Mouse (Mus musculus) CD4-positive, CD25-positive, alpha-beta regulatory T cell, adult 2 months (primary cell): ENCODE results near the gene Hist1h3b.
"Not testable (repeated sequence)": the region's sequence is repeated elsewhere in the genome, so short reads cannot be mapped to it uniquely, and the experiment has no call there.

Experiments
- DNase-seq: peaks from one replicate; pipeline ENCODE4 v3.0.0-alpha.2; 2012; ENCODE audit warnings: low read depth, low spot score

Gene Hist1h3b

DNA sequence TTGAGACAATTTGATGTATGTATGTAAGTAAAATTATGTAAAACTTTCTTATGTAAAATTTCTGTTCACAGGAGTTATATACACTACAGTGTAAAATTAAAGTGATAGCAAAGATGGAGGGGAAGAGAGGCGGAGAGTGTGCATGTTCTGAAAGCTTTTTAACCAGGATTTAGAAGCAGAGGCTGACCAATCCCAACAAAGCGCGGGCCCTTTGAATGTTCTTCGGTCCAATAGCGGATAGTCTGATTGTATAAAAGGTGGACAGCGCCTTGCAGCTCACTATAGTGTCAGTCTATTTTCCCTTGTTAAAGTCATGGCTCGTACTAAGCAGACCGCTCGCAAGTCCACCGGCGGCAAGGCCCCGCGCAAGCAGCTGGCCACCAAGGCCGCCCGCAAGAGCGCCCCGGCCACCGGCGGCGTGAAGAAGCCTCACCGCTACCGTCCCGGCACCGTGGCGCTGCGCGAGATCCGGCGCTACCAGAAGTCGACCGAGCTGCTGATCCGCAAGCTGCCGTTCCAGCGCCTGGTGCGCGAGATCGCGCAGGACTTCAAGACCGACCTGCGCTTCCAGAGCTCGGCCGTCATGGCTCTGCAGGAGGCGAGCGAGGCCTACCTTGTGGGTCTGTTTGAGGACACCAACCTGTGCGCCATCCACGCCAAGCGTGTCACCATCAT lies at the start of gene Hist1h3b:
Hist1h3b (plus strand) TSS at position 201 of the 675 bp plus-strand sequence.
- peak; percentile 85 for DNase-seq

DNA sequence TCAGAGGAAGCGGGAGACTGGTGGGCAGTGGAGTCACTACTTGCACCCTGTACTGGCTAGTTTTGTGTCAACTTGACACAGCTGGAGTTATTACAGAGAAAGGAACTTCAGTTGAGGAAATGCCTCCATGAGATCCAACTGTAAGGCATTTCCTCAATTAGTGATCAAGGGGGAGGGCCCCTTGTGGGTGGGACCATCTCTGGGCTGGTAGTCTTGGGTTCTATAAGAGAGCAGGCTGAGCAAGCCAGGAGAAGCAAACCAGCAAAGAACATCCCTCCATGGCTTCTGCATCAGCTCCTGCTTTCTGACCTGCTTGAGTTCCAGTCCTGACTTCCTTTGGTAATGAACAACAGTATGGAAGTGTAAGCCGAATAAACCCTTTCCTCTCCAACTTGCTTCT lies 49.3 kb upstream of the Hist1h3b start:
- not testable (repeated sequence) for DNase-seq

DNA sequence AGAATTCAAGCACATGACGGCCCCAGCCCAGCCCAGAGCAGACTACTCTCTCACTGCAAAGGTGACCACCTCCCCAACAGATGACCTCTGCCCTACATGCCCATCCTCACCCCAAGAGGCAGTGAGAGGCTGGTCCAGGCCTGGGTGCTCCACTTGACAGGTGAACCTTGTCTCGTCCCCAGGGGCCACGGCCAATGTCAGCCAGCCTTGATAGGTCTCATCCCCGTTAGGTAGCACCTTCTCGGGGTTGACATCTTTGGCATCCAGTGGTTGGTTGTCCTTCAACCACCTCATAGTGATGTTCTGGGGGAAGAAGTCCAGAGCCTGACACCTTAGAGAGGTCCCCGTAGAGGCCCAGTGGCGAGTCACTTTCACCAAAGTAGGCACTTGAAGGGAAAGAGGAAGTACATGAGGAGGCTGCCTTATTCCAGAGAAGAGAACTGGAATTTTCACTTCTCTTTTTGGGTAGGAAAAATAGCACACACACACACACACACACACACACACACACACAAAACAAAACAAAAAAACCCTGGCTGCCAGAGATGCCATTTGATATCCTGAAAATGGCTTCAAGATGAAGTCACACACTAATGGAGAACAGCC lies 46.2 kb upstream of the Hist1h3b start:
- no peak for DNase-seq

DNA sequence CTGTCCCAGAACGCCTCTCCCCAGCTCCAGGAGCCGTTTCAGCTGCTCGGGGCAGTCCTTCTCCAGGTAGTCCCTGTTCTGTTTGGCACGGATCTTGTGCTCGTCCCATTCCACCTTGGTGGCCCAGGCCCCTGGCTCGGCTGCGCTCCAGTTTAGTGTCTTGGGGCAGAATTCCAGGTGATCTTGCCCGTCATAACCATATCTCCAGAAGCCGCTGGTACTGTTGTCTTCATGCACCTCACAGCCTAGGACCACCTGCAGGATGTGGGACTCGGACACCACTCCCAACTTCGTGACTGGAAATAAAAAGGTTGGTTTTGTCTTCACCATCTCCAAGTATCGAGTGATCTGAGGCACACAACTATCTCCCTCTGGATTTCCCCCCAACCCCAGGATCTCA lies 45.3 kb upstream of the Hist1h3b start:
- DNase-seq, result no peak

DNA sequence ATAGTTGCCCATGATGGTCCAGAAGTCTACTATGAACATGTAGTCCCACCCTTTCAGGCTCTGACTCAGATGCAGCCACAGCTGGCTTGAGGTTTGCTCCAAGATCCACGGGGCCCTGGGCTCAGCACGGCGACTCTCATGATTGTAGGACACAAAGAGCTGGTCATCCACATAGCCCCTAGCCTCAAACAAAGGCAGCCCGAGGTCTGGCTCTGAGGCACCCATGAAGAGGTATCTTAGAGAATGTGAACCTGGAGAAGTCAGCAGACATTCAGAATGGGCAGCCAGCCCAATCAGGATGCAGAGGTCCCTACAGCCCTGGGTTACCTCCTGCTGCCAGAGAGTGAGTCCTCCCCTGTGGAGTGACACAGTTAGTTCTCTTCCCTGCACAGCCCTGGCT lies 44.0 kb upstream of the Hist1h3b start:
- no peak for DNase-seq

DNA sequence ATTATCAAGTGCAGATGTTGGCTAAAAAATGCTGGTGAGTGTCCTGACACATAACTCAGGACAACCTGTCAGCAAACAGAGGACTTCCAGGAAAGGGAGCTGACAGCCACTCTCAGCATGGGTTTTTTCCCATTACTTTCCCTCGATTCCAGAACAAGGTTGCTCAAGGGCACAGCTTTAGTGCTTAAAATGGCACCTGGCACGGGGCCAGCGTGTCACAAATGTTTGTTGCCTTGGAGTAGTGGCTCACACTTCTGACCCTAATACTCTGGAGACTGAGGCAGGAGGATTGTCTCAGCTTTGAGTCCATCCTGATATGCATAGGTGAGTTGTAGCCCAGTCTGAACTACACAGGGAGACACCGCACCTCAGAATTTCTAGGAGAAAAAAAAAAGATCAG lies 43.4 kb upstream of the Hist1h3b start:
- DNase-seq, result no peak

DNA sequence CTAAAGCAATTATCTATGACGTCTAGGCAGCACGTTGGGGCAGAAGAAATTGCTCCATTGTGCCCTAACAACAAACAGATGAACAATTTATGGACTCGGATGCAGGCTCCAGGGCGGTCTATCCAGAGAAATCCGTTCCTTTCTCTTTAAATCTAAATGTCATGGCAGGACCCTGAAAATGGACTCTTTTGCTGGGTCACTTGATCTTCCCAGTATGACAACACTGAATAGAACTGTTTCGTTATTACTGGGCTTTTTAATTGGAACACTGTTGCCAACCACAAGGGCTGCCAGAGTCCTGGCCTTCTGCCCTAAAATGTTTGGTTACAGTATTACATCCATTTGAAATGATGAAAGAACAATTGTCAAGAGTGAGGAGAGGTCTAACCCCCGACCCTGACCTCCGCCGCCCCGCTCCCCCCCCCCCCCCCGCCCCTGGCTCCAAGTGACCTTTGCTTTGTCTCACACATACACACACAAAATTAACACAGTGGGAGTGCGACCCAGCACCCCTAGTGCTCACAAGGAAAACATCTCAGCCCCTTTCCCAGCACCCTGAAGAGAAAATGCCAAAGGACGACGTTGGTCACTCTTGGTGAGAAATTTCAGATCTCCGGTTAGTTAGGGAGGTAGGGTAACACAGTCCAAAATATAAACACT lies 42.2 kb upstream of the Hist1h3b start:
- no peak for DNase-seq

DNA sequence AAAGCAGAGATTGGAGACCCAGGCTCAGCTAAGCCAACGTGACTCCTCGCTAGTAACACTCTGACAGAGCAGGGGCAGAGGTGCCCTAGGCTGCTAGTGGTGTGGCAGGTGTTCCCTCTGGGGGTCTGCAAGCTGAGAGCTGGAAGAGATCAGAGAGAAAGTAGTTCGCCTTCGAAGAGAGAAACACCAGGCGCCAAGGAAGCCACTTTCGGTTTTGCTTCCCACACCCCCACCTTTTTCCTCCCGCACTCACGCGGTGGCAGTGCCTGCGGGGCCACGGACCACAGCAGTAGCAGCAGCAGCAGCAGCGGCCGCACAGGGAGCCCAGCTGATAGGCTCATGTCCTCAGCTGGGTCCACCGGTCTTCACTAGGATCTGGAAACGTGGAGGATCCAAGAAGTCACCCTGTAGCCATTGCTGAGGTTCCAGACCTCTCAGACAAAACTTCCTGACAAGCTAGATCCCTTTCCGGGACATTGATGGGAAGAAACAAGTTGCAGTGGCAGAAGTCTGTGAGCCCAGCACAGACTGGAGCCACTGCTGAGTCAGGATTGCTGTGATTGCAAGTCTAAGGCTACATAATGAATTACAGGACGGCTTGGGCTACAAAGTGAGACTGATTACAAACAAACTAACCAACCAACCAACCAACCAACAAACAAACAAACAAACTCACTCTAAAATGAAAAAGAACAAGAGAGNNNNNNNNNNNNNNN lies 41.5 kb upstream of the Hist1h3b start, which contains the start of gene Hfe:
Hfe (minus strand) TSS at position 481 of the 716 bp plus-strand sequence.
- peak; percentile 82 for DNase-seq

DNA sequence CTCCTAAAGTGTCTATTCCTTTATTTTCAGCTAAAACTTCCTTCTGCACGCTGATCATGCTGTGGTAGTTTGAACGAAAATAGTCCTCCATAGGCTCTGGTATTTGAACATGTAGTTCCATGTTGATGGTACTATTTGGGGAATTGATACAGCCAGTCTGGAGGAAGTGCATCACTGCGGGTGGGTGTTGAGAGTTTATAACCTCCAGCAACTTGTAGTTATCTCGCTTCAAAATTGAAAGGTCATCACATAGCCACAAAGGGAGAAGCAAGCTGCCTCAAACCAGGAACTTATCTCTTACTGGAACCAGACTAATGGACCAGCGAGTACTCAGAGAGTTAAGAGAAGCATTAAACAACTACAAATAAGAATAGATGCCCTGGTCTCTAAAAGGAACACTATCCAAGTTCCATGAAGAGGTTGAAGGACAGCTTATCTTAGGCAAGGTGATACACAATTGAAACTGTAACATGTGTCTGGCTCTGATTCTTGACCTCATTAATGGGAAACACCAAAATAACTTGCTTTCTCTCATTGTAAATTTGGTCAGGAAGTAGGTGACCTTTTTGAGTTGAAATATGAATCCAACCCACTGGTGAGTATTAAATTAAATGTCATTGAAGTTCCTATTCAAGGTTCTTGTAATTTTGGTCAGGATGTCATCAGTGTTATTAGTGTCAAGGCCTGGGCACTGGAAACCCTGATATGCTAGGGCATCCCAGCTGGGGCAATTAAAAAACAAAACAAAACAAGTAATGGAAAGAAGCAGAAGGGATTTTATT lies 35.6 kb upstream of the Hist1h3b start:
- DNase-seq, result no peak

DNA sequence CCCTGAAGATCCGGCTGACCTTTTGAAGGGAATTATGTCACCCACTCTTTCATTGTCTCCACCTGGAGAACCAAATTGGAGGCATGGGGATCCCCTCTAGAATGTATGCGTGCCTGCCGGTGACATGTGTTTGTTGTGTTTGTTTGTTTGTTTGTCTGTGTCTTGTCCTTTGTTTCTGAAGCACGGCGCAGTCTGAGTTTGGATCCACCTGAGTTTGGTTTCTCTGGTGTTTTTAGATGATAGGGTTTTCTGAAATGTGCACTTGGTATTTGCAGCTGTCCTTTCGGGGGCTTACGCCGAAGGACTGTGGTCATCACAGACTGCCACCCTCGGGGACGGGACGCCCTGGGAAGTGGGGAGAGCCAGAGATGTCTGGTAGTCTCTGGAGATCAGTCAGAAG lies 34.9 kb upstream of the Hist1h3b start:
- DNase-seq, result no peak

DNA sequence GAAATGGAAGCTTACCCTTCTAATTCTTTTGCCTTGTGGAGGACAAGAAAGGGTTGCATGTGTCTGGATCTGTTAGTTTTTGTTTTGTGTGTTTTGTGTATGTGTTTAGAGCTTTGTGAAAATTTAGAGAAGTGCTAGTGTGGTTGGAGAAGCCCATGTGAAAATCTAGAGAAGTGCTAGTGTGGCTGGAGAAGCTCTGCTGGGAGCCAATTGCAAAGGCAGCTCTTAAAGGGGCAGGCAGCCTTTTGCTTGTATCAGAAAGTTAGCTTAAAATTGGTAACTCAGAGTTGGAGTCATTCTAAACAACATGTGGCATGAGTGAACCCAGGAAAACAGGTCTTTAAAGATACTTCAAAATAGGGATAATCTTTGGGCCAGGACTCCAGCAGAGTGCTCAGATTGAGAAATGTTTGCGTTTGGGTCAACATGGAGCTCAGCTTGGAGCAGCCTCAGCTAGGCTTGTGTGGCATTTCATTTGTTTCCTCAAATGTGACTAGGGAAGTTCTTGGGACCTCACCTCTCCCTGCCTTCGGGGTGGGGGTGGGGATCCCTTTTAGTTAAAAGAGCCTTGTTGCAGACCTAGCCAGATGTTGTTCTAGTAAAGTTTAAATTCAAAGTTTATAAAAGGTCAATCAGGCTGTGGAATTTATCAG lies 34.3 kb upstream of the Hist1h3b start:
- DNase-seq, result not testable (repeated sequence)

DNA sequence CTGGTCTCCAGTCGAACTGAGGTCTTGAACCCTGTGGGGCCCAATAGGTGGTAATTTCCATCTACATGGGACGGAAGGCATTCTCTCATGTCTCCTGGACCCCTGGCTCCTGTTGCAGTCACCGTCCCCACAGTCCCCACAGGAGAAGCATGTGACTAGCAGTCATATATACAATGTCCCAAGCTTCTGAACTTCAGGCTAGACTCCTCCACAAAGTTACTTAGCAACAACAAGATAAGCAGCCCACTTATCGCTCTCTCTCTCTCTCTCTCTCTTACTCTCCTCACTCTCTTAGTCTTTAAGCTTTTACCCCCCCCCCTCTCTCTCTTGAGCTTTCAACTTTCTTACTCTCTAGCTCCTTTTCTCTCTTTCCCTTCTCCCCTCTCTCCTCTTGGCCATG lies 27.8 kb upstream of the Hist1h3b start:
- no peak for DNase-seq

DNA sequence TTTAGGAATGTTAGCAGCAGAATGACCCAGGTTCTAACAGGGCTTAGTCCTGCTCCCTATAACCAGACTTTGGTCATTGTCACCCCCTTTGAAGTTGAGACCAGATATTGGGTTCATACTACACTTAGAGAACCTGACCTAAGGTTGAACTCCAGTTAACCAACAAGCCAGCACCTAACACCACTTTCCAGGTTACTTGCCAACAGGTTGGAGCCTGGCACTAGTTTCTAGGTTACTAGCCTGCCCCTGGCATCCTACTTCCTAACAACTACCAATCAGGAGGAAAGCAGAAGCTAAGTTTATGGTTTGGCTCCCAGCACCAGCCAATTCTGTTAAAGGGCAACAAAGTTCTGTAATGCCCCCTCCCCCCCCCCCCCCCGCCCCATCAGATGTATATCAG lies 26.9 kb upstream of the Hist1h3b start:
- no peak for DNase-seq

DNA sequence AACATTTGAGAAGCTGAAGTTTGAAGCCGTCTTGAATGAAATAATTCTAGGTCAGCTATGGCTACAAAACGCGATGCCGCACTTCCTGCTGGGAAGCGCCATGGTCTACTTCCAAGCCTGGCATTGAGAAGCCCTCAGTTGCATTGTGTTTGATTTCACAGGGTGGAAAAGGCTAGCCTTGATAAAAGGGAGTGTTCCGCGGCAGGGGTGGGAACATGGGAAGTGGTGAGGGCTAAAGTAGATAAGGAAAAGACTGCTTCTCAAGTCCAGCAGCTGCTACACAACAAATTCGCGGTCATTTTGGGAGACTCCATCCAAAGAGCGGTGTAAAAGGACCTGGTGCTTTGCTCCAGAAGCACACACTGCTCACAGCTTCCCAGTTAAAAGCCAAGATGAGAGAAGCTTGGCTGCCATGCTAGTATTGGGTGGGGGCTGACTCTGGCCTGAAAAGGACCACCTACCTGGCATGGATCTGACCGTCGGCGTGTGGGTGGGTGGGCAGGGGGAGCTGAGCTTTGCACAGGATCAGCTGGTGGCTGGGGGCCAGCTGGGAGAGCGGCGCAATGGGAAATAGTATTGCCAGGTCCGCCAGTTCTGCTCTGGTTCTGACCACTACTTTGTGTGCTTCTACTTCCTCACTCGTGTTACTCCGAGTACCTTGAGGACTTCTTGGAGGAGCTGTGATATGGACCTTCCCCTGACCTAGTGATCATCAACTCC lies 23.4 kb upstream of the Hist1h3b start:
- no peak for DNase-seq

DNA sequence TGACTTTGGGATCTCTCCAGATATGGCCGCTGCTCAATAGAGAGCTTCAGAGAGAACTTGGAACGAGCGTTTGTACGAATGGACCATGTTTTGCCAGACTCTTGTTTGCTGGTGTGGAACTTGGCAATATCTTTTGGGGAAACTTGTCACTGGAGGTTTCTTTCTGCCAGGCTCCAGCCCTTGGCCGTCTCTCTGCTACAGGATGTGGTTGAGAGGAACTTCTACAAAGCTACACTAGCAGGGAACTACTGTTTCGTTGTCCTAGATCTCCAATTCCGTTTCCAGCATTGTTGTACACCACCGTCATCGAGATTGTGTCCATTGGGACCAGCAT lies 22.9 kb upstream of the Hist1h3b start:
- DNase-seq, result no peak

DNA sequence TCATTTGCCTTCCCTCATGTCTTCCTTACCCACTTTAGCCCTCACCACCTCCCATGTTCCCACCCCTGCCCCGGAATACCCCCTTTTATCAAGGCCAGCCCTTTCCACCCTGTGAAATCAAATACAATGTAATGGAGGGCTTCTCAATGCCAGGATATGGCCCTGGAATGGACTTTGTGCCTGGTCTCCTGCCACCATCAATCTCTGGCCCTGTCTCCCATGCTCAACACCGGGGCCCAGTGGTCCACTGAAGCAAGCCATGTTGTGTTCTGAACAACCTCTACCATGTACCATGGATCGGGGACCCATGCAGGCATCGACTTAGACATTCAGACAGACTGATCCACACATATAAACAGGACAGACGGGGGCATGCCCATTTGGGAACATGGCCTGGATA lies 22.4 kb upstream of the Hist1h3b start:
- no peak for DNase-seq

DNA sequence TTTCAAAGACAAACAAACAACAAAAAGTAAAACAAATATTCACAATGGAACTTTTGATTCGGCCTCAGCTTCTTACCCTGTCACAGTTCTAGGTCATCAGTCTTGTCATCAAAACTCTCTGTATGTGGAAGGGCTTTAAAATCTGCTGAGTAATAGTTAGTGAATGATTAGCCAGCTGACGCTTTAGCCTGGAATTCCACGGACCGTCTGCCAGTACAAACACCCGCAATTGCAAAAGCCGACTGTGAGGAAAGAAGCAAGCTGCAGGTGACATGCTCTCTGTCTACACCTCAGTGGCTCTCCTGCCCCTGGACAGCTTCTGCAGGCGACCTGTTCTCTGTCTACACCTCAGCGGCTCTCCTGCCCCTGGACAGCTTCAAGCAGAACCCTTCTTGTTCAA lies 21.6 kb upstream of the Hist1h3b start:
- DNase-seq, result no peak

DNA sequence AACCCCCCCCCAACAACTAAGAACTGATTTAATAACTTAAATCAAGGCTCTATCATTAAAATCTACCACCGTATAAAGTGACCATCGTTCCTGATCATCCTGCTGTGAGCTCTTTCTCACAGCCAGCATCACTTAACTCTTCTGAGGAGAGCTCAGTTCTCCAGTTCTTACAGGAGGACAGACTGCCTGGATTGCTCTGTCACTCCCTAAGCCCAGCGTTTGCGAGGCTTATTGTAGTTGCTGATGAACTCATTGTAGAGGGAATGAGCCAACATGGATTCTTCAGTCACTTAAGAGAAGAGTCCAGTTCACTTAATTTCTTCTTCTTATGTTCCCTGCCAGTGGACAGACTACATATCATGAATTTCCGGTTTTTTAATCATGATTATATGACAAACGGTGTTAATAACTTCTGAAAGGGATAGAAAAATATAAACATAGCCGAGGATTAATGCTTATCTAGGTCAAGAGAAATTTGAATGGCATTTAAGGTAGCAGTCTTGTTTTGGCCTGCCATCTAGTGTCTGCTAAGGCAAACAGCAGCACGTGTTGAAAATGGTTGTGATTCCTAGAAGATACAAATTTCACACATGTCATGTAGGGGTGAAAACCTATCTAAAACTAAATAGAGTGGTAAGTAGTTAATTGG lies 19.8 kb upstream of the Hist1h3b start:
- DNase-seq, result peak; percentile 77

DNA sequence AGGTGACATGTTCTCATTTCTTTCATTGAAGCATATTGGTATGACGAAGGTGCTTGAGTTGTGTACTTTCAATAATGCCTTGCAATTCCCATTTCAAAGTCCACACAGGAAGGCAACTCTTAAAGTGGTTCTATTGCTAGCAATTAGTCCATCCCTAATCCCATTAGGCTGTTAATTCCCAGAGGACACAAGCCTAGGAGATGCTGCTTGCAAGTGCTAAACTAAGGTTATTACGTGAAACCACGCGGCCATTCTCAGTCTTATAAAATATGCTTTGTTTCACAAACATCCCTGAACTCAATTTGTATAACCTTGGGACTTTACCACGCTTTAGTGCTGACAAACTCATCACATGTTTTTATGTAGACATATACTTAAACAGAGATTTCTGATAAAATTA lies 15.0 kb upstream of the Hist1h3b start:
- no peak for DNase-seq

DNA sequence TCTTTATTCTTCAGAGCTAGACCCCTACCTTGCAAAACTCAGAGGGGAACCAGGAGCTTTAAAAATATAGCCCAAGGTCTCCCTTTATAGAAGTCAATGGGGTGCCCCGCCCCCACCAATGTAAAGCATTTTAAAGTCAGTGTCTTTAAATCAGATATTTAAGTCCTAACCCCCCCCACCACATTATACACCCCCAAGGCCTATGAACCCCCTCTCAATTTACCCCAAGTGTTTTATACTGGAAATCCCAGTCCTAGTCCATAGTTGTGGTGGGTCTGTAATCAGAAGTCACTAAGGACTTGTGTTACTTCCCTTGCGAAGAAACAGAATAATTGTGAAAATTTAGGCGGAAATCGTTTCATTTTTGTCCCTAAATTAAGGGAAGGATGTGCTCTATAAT lies 14.0 kb upstream of the Hist1h3b start:
- DNase-seq, result peak; percentile 35
